Mouse (Mus musculus): ENCODE measurements at regions not wholly inside any gene's neighbourhood (a gene's known extent, or its start where the extent isn't known, plus 50 kb on each side); places are given as distances from the start of the nearest gene placed in this dataset.

DNA sequence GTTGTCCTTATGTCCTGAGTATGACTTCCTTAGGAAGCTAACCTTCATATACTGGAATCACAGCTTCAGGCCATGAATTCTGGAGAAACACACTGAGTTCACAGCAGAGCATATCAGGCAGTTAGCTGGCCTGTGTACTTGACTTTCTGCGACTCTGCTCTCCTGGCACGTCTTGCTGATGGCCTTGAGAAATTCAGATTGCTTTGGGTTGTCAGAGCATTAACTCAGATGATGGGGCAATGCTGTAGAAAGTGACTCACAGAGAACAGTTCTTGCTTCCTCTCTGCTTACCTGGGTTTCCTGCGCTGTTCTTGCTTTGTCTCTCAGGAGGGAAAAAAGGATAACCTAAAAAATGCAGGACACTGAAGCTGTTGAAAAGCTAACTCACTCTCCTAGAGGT, 187.3 kb downstream of the Usp46 start:
- DNase-seq, result no peak

DNA sequence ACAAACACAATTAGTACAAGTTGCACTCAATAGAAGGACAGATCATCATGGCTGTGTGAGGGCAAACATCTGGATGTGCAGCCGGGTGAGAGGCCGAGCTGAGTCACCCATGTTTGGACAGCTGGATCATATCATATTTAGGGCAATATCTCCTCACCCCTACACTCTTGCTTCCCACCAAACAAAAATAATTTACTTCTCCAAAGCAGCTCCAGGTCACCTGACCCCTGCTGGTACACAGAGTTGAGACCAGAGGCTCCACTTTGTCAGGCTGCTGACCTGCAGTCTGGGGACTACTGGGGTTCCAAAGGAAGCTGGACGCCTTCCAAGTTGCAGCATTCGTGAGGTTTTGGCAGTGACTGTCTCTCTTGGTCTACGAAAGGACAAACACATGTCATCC, 186.3 kb downstream of the Usp46 start:
- DNase-seq, result peak; percentile 35 to 41

DNA sequence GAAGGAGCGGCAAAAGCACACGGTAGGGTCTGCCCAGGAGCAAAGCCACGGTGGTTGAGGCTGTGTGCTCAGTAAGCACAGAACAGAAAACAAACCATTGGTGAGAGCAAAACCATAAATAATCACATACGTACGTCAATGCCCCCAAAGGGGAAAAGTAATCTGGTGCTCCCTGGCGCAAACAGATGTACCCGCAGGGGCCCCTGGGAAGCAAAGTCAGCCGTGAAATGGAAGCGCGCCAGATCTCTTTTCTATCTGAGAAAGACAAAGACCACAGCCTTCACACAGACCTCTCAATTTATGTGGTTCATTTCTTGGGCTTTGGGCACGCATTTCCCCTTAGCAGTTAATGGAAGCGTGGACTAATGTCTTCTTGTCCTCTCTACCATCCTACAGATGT, 183.2 kb downstream of the Usp46 start:
- DNase-seq, result peak in 1 of 2 experiments; percentile 23

DNA sequence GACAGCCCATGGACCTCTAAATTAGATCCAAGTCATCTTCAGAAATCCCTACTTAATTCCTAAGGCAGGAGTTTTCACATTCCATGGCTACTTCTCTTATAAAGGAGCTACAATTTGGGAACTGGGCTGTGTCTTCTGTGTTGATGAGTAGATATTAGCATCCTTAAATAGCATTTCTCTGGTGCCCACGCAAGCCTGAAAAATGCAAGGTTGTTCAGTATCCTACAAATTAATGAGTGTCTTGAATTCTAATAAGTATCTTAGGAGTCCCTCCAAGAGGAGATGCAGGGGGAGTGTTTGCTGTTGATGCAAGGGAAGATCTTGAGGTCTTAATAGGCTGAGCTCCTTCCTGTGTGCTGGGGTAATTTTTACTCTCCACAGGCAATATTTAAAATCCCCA, 182.5 kb downstream of the Usp46 start:
- no peak for DNase-seq

- no peak for DNase-seq
Observed at GRCm38 (mm10) chr5:73887306-73887958, 180.8 kb downstream of the Usp46 start.

- no peak for DNase-seq
Observed at GRCm38 (mm10) chr5:73888391-73888790, 179.8 kb downstream of the Usp46 start.

DNA sequence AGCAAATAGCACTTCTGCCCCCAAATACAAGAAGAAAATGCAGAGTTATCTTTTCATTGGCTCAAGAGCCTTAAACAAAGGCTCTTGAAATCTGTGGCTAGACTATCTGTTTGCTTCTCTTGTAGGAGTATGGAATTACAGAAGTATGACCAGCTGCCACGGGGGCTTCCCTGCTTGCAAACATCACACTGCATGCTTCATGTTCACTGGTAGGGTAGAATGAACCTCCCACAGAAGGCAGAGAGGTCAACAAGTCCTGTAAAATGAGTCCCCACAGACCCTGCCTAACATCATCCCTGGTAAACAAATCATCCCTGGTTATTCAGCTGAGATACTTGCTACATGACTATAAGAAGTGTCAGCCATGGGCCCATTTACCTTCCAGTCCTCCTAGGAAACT, 178.9 kb downstream of the Usp46 start:
- no peak for DNase-seq

DNA sequence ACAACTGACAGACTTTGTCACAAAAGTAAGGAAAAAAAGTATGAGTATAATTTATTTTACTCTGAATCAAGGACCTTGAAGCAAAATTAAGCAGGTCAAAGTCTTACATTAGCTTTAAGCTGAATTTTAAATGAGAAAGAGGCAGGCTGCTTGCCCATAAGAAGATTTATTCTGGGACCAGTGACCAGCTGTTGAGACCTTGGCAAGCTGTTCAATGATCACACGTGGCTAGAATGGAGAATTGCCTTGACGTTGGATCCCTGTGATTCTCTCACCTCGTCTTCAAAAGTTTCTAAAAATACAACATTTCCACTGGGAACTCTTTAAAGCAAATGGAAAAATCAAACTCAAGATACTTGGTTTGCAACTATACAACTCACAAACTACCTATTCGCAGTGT, 177.3 kb downstream of the Usp46 start:
- no peak for DNase-seq

DNA sequence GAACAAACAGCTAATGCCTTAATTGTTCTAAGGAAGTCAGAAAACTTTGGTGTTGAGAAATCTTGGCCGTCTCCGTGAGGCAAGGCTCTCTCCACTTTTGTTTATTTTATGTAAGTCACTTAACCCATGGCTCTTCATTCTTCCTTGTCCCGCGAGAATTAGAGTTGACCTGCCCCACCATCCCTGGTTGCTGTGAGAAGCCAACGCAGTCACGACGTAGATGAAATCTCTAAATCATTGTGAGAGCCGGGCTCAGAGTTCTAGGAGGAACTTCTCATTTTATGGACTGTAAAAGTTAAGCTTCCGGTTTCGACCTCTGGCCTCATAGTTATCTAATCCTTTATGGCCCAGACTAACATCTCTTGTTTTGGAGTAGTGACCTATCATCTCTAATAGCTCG, 176.6 kb downstream of the Usp46 start:
- DNase-seq, result no peak

DNA sequence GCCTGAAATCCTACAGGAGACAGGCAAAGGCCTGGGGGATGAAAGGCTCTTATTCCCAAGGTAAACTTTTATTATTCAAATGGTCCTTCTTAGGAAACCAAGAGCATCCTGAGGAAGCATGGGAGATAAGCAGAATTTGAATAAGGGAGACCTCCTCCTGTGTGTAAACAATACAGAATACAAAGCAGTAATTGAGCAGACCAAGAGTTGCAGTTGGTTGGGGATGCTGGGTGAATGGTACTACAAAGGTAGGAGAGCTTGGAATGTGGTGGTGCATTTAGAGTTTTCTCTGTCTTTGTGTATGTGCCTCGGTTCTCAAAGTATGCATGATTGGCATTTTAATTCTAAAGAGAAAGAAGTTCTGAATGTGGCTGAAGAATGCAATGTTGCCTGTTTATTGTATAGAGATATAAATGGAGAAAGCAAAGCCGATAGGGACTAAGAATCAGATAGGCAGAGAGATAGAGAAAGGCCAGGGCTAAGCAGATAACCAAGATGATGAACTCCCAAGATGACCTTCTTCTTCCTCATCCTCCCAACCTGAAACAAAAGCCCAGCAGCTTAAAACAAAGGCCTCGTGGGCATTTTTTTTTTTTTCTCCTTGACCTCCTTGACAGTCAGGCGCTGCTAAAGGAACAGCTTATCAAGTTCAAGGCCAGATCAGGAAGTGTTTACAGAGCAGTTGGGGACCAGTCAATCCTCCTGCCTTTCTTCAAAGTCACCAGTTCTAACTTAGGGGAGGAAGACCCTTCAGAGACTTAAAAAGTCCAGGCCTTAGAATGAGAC, 175.6 kb downstream of the Usp46 start:
- DNase-seq, result no peak

DNA sequence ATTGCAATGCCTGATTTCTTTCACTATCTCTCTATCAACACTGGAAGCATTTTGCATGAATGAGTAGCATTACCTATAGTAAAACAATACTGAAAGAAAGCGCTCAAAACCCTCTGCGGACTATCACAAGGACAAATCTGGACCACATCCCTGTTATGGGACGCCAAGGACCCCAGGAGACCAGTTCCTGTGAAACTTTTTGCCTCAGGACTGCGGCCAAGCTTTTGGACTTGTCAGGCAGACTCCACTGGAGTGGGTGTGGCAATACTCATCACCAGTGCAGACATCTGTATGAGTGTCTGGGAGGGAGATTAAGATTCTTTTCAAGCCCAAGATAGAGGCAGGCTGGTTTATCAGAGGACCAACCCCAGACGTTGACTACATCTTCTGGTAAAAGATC, 173.0 kb downstream of the Usp46 start:
- DNase-seq, result no peak

DNA sequence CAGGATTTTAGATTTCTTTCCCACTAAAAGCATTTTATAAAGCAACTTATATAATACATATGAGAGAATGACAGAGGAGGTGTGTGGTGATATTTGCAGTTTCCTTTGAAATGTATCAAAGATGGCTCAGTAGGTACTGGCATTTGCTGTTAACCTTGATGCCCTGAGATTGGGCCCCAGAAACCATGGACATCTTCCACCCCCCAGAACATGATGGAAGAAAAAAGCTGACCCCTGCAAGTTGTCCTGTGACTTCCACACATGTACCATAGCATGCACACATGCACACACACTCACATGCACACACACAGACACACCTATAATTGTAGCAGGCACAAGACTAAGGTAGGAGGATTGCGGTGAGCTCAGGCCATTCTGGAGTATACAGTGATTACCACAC, 171.4 kb downstream of the Usp46 start:
- no peak for DNase-seq

DNA sequence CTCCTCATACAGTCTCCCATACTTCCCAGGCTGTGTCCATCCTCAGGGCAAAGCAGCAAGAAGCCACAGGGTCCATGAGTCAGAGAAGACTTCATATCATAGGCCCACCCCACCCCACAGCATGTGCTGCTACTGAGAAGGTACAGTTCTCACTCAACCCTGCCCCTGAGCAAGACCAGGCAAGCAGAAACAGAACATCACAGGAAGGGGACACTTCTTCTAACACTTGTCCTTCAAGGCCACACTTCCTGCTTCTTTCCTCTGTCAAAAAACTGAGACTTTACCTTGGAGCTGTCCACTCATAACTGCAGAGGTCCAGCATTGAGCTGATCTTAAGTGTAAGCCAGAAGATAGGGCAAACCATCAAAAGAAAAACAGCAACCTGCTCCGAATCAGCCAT, 166.6 kb downstream of the Usp46 start:
- DNase-seq, result no peak

DNA sequence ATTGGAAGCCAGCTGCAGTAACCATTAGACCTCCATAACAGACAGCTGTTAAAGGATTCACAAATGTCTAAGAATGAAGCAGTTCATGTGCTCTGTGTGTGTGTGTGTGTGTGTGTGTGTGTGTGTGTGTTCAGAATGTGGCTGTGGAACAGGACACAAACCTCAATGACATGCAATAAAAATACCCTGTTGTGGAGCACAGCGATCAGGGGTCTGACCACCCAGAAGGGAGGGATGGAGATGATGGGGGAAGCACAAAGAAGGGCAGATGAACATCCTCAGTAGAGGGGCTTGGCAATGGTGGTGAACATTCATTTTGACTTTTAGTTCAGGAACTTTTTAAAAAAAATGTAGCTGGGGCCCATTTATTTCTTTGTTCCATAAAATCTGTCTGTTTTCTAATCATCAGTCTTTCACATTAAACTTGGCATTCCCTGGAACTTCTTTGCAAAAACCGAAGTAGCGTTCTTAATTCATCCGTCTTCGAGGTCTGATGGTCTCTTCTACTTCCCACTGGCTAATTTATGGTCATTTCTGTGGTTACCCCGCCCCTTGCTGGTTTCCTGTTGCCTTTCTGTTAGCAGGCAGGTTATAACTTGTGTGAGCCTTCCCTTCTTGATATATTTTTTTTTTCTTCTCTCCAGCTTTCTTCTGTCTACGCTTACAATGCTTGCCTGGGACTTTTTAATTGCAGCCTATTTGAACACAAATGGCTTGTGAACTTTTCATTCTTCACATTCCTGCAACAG, 165.6 kb downstream of the Usp46 start:
- DNase-seq, result no peak

DNA sequence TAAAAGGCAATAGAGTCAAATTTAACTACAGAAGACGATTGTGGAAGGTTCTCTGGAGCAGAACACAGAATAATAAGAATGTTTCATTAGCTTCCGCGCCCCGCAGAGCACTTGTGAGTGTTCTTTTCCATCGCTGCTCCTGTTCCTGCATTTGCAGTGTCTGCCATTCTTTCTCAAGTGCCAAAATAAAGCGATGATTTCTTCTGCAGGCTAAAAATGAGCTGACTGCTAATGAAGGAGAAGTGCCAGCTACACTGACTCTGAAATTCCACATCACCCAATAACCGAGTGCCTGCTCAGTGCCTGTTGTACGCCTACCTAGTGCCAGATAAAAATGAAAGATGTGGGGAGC, 165.0 kb downstream of the Usp46 start:
- DNase-seq, result peak in 1 of 2 experiments; percentile 3

- DNase-seq, result no peak
Observed at GRCm38 (mm10) chr5:73904146-73904811, 164.0 kb downstream of the Usp46 start.

- peak; percentile 68 to 71 for DNase-seq
Observed at GRCm38 (mm10) chr5:73912149-73912548, 156.1 kb downstream of the Usp46 start.

DNA sequence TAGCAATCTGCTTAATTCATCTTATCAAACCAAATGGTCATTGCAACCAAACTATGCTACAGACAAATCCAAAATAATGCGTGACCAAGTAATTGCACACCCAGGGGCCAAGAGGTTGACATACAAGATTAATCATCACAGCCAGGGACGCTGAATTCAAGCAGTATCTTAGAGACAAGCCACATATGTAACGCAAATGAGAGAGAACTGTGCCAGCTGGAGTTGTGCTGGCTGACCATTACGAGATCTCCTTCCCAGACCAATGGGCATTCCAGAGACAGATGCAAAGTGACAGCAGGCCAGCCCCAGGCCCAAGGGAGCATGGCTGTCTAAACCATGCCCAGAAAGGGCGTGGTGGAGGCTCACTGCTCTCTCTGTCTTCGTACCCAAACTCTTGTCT, 155.1 kb downstream of the Usp46 start:
- no peak for DNase-seq

DNA sequence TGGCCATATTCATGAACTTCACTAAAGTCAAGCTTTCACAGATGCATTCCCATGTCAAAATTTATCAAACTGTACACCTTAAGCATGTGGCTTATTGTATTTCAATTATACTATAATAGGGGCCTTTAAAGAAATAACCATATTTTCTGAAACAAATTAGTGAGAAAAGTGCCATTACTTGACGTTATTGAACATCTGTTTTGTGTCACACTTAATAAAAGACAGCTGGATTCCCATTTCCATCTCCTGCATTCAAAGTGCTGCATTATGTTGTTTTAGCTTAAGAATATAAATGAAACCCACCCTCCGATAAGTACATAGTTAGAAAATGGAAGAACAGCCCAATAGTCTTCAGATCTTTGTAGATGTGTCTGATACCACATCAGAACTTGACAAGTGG, 150.2 kb downstream of the Usp46 start:
- no peak for DNase-seq

GRCm38 (mm10) chr5:73919936-73920335, 148.3 kb downstream of the Usp46 start:
- DNase-seq, result no peak

GRCm38 (mm10) chr5:73927534-73927933, 140.7 kb downstream of the Usp46 start:
- no peak for DNase-seq

DNA sequence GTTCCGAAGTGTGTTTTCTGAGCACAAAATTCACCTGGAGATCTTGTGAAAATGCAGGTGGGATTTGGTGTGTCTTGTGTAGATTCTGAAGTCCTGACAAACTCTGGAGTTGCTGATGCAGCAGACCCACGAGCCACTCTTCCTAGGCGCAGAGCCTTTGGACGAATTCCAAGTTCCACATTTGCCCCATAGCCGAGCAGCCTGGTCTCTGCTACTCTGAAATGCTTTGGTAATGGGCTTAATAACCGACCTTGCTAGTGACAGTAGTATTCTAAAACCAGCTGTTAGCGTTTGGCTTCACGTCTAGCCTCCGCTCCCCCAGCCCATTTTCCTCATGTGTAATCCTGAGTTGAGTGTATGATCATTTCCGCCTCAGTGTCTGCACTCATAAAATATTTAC, 139.5 kb downstream of the Usp46 start:
- no peak for DNase-seq

GRCm38 (mm10) chr5:73930205-73930604, 138.0 kb downstream of the Usp46 start:
- no peak for DNase-seq

- DNase-seq, result peak; percentile 47 to 57
Observed at GRCm38 (mm10) chr5:73937799-73938198, 130.4 kb downstream of the Usp46 start.

All from cerebellum, adult 18-20 months (tissue).